Mouse (Mus musculus) lung, adult 2 months (tissue): ENCODE data around the gene Impdh2.

Source experiments
- CTCF ChIP-seq: fragments of 200-500 bp; IDR thresholded peaks from 2 replicates; pipeline ENCODE4 v1.5.1; 2011; ENCODE audit warnings: mild to moderate bottlenecking, low read length, control low read depth; ENCODE audit not compliant: insufficient read depth
- POLR2A ChIP-seq: fragments of 200-500 bp; IDR thresholded peaks from 2 replicates; pipeline ENCODE4 v1.6.1; 2011; ENCODE audit warnings: low read depth, mild to moderate bottlenecking, control low read depth, low read length, borderline replicate concordance; ENCODE audit errors: extremely low read depth

DNA sequence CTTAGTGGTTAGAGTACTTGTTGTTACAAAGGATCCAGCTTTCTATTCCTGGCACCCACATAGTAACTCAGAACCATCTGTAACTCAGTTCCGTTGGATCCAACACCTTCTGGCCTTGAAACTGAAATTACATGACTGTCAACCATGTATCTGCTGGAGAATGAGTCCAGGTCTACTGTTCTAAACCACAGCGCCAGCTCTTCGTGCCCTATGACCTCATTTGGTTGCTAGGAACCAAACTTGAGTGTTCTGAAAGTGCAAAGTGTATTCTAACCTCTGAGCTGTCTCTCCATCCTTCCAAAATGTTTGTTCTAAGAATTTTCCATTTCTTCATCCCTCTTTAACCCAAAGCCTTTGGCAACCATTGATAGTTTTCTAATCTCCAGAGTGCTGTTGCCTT lies 14.1 kb upstream of the Impdh2 start:
- TF ChIP-seq CTCF: no peak
- no peak for TF ChIP-seq POLR2A
